Mouse (Mus musculus) ES-Bruce4 (cell line): ENCODE measurements around the gene Kxd1.

Experiments
- CTCF ChIP-seq: IDR thresholded peaks from one replicate; pipeline ENCODE4 v1.8.1; 2011; ENCODE audit warnings: low read depth, low read length
- EP300 ChIP-seq: IDR thresholded peaks from 2 replicates; pipeline ENCODE4 v1.6.1; 2011; ENCODE audit warnings: low read depth, low read length; ENCODE audit not compliant: insufficient read depth
- POLR2A ChIP-seq: IDR thresholded peaks from one replicate; pipeline ENCODE4 v1.8.1; 2011; ENCODE audit warnings: low read length; ENCODE audit not compliant: insufficient read depth

- TF ChIP-seq CTCF (no peak), POLR2A (no peak), EP300 (no peak)
Measured at GRCm38 (mm10) chr8:70564696-70565235, 37.0 kb upstream of the Kxd1 start.
